13 mouse cellular contexts compared by ENCODE assay signal in genomic region chr11:72963058-72963788, GRCm38 (mm10). TPM values are rescaled to one million over a fixed set of nuclear protein-coding genes. Genes with fewer than 3 reads are reported as not detected.
DNase-seq lines count a peak whose midpoint lies in the region; ATAC-seq and TF ChIP-seq lines count a peak whose summit lies in the region.
"Had no signal": no experiment of that assay in that cellular context is flagged by ENCODE, and none has a peak within 500 bp of the region (broad histone marks: within the 10 kb centered on the region; RNA-seq: fewer than 3 reads in every experiment).

No protein-coding gene starts in this region.

- TF ChIP-seq CTCF in spleen, adult 2 months (IDR thresholded peaks at IDR 0.05; ENCODE audit: extremely low read depth, insufficient read depth, insufficient read length, insufficient replicate concordance), result no peak
- no peak for TF ChIP-seq CTCF in stomach, postnatal 0 days (IDR thresholded peaks at IDR 0.05; ENCODE audit: low read depth)

- no peak for TF ChIP-seq EP300 in stomach, postnatal 0 days (optimal IDR thresholded peaks at IDR 0.05)

- H3K9me3 ChIP-seq in heart, embryonic 13.5 days, result no peaks in the 10 kb centered on the region
- H3K9me3 ChIP-seq in liver, embryonic 13.5 days (replicated peaks), result no peaks in the 10 kb centered on the region
- H3K9me3 ChIP-seq in stomach, postnatal 0 days (ENCODE audit: control insufficient read depth, low read length), result no peaks in the 10 kb centered on the region
- H3K9me3 ChIP-seq: G1E; limb, embryonic 10.5 days; lung, embryonic 15.5 days; midbrain, embryonic 10.5 days had no signal

- H3K4me1 ChIP-seq in heart, embryonic 13.5 days, result peaks cover 49% of the 10 kb centered on the region
- H3K4me1 ChIP-seq in spleen, adult 2 months (ENCODE audit: control insufficient read depth, insufficient read depth, insufficient read length), result peaks cover 30% of the 10 kb centered on the region
- H3K4me1 ChIP-seq in liver, embryonic 13.5 days (replicated peaks), result peaks cover 43% of the 10 kb centered on the region
- H3K4me1 ChIP-seq in stomach, postnatal 0 days (replicated peaks; ENCODE audit: control insufficient read depth, insufficient read depth), result peaks cover 9% of the 10 kb centered on the region

- WGBS in heart, embryonic 13.5 days, result 34% methylated on average over 7 of the region's 7 CpGs
- 16% methylated on average over 7 of the region's 7 CpGs for WGBS in spleen, adult 2 months
- 29% methylated on average over 7 of the region's 7 CpGs for WGBS in liver, embryonic 13.5 days (ENCODE audit: insufficient replicate concordance)
- 43% methylated on average over 7 of the region's 7 CpGs for WGBS in stomach, postnatal 0 days

- no peak overlapping the region for H3K4me3 ChIP-seq in heart, embryonic 13.5 days
- H3K4me3 ChIP-seq in spleen, adult 2 months (ENCODE audit: extremely low read depth, insufficient read depth, insufficient read length), result peak overlapping the region; percentile 39; the same call in 1 of the 2 replicates
- H3K4me3 ChIP-seq in liver, embryonic 13.5 days (replicated peaks), result no peak overlapping the region
- H3K4me3 ChIP-seq in stomach, postnatal 0 days (ENCODE audit: low read depth, low read length), result no peak overlapping the region
- H3K4me3 ChIP-seq: limb, embryonic 10.5 days; lung, embryonic 15.5 days; midbrain, embryonic 10.5 days had no signal

- no peak overlapping the region for H3K9ac ChIP-seq in heart, embryonic 13.5 days
- H3K9ac ChIP-seq in liver, embryonic 13.5 days, result no peak overlapping the region
- H3K9ac ChIP-seq in stomach, postnatal 0 days (ENCODE audit: low read length), result no peak overlapping the region
- H3K9ac ChIP-seq: hindbrain, embryonic 14.5 days; lung, embryonic 15.5 days had no signal

- peak overlapping the region; percentile 12 for H3K27ac ChIP-seq in heart, embryonic 13.5 days (replicated peaks)
- H3K27ac ChIP-seq in spleen, adult 2 months (ENCODE audit: insufficient read depth, low read length), result peak overlapping the region; percentile 75
- no peak overlapping the region for H3K27ac ChIP-seq in liver, embryonic 13.5 days
- H3K27ac ChIP-seq in stomach, postnatal 0 days (replicated peaks), result peak overlapping the region; percentile 45; the same call in 1 of the 2 replicates
- H3K27ac ChIP-seq: hindbrain, embryonic 14.5 days; limb, embryonic 10.5 days; lung, embryonic 15.5 days; midbrain, embryonic 10.5 days had no signal

- peak overlapping the region; percentile 2; the same call in 1 of the 2 replicates for H3K4me2 ChIP-seq in heart, embryonic 13.5 days
- peak overlapping the region; percentile 21; the same call in 1 of the 2 replicates for H3K4me2 ChIP-seq in liver, embryonic 13.5 days
- H3K4me2 ChIP-seq in stomach, postnatal 0 days (replicated peaks; ENCODE audit: low read depth), result no peak overlapping the region
- H3K4me2 ChIP-seq: hindbrain, embryonic 14.5 days; lung, embryonic 15.5 days had no signal

- DNase-seq in heart, adult 8-10 months (ENCODE audit: low spot score), result no peak
- DNase-seq in spleen, adult 2 months (ENCODE audit: low read depth in 1 of 2, low spot score in 2 of 2), result no peak
- no peak for DNase-seq in spleen, postnatal 14 days (ENCODE audit: low spot score in 2 of 2)
- no peak for DNase-seq in liver, embryonic 13.5 days
- DNase-seq in stomach, postnatal 0 days (ENCODE audit: low spot score), result no peak
- DNase-seq in left cerebral cortex, adult 18-20 months (ENCODE audit: low spot score in 2 of 2), result no peak
- no peak for DNase-seq in layer of hippocampus, postnatal 36 days

- ATAC-seq in heart, embryonic 13.5 days (ENCODE audit: extremely low read depth, insufficient number of reproducible peaks, low FRiP score, low TSS enrichment), result no peak
- ATAC-seq in liver, embryonic 13.5 days (ENCODE audit: low read depth), result no peak
- peak; percentile 13; the same call in 1 of the 2 replicates for ATAC-seq in stomach, postnatal 0 days (ENCODE audit: low FRiP score, low TSS enrichment)

- no peak; the same call in 1 of the 2 replicates for TF ChIP-seq POLR2A in spleen, adult 2 months (IDR thresholded peaks at IDR 0.05; ENCODE audit: low read depth, low read length)

- H3K36me3 ChIP-seq in heart, embryonic 13.5 days, result no peaks in the 10 kb centered on the region
- peaks cover 2% of the 10 kb centered on the region; the same call in 1 of the 2 replicates for H3K36me3 ChIP-seq in spleen, adult 2 months (ENCODE audit: control insufficient read depth, insufficient read depth, low read length)
- no peaks in the 10 kb centered on the region for H3K36me3 ChIP-seq in liver, embryonic 13.5 days
- H3K36me3 ChIP-seq in stomach, postnatal 0 days (ENCODE audit: control insufficient read depth, insufficient read depth, low read length), result no peaks in the 10 kb centered on the region
- H3K36me3 ChIP-seq: limb, embryonic 10.5 days; lung, embryonic 15.5 days; midbrain, embryonic 10.5 days had no signal

- peaks cover 58% of the 10 kb centered on the region for H3K27me3 ChIP-seq in heart, embryonic 13.5 days (replicated peaks)
- no peaks in the 10 kb centered on the region for H3K27me3 ChIP-seq in spleen, adult 2 months (ENCODE audit: control insufficient read depth, insufficient read depth, low read length)
- H3K27me3 ChIP-seq in liver, embryonic 13.5 days, result peaks cover 37% of the 10 kb centered on the region
- H3K27me3 ChIP-seq in stomach, postnatal 0 days (ENCODE audit: control insufficient read depth, insufficient read depth, low read length), result no peaks in the 10 kb centered on the region

RNA-seq across cellular contexts. Expression of gene Atp2a3, which starts 2.3 kb away (rescaled TPM):
- polyA plus RNA-seq in heart, embryonic 13.5 days (2015; fragmentation: Nextera tagmentation; extraction: Ambion mirVana), result 3.9 and 4.0 TPM in 2 replicates
- total RNA-seq in heart, adult 8-10 months (2022), result 10 to 100 TPM in 3 of 4 experiments, 1 to 10 TPM in 1; 9.5 to 12.4 (median 11.2) TPM
- 293 and 323 TPM in 2 replicates for polyA plus RNA-seq in spleen, adult 2 months (2012; rRNA removed)
- 8.2 and 11.1 TPM in 2 replicates for polyA plus RNA-seq in liver, embryonic 13.5 days (2015; fragmentation: Nextera tagmentation; extraction: Ambion mirVana)
- 19.6 and 21.9 TPM in 2 replicates for polyA plus RNA-seq in stomach, postnatal 0 days (2015; fragmentation: Nextera tagmentation; extraction: Ambion mirVana)
- 1 to 10 TPM; 6.6 to 8.5 TPM for total RNA-seq in left cerebral cortex, adult 18-20 months (2021)
- total RNA-seq in layer of hippocampus, postnatal 36 days (2021), result 1 to 10 TPM; 4.3 to 5.7 TPM

RNA-seq across cellular contexts. Expression of gene P2rx1, which starts 35.7 kb away (rescaled TPM):
- polyA plus RNA-seq in heart, embryonic 13.5 days (2015; fragmentation: Nextera tagmentation; extraction: Ambion mirVana), result 2.1 and 2.3 TPM in 2 replicates
- under 1 TPM; 0.35 to 0.49 (median 0.43) TPM for total RNA-seq in heart, adult 8-10 months (2022)
- polyA plus RNA-seq in spleen, adult 2 months (2012; rRNA removed), result 14.3 and 16.3 TPM in 2 replicates
- polyA plus RNA-seq in liver, embryonic 13.5 days (2015; fragmentation: Nextera tagmentation; extraction: Ambion mirVana), result 8.7 and 8.9 TPM in 2 replicates
- 0.97 and 0.98 TPM in 2 replicates for polyA plus RNA-seq in stomach, postnatal 0 days (2015; fragmentation: Nextera tagmentation; extraction: Ambion mirVana)
- under 1 TPM; 0.26 to 0.47 TPM for total RNA-seq in left cerebral cortex, adult 18-20 months (2021)
- under 1 TPM; 0.46 to 0.62 TPM for total RNA-seq in layer of hippocampus, postnatal 36 days (2021)

RNA-seq across cellular contexts. Expression of gene Camkk1, which starts 55.6 kb away (rescaled TPM):
- polyA plus RNA-seq in heart, embryonic 13.5 days (2015; fragmentation: Nextera tagmentation; extraction: Ambion mirVana), result 2.2 and 3.0 TPM in 2 replicates
- under 1 TPM; 0.53 to 0.84 (median 0.74) TPM for total RNA-seq in heart, adult 8-10 months (2022)
- 2.2 and 2.4 TPM in 2 replicates for polyA plus RNA-seq in spleen, adult 2 months (2012; rRNA removed)
- 0.79 and 0.90 TPM in 2 replicates for polyA plus RNA-seq in liver, embryonic 13.5 days (2015; fragmentation: Nextera tagmentation; extraction: Ambion mirVana)
- polyA plus RNA-seq in stomach, postnatal 0 days (2015; fragmentation: Nextera tagmentation; extraction: Ambion mirVana), result 6.7 and 7.1 TPM in 2 replicates
- total RNA-seq in left cerebral cortex, adult 18-20 months (2021), result 100 to 1,000 TPM; 108 to 123 TPM
- total RNA-seq in layer of hippocampus, postnatal 36 days (2021), result 100 to 1,000 TPM; 157 to 161 TPM

Comparison
In these comparisons a context has a peak if more than half of its experiments do, and no peak if none do; other contexts are left out.
1. RNA of gene Atp2a3, which starts 2.3 kb away (polyA plus RNA-seq): 293 to 323 TPM in spleen, adult 2 months; 19.6 to 21.9 TPM in stomach, postnatal 0 days, 8.2 to 11.1 TPM in liver, embryonic 13.5 days and 3.9 to 4.0 TPM in heart, embryonic 13.5 days; every median in the first group is over 10 times any median in the second.